Mouse (Mus musculus) CH12.LX (cell line): ENCODE results near the gene Ttc7b. TPM values are rescaled to one million over a fixed set of nuclear protein-coding genes. Genes with fewer than 3 reads are reported as not detected.

Source experiments
- DNase-seq: peaks from one replicate; pipeline ENCODE4 v3.0.0-alpha.2; 2013; ENCODE audit errors: extremely low read depth
- H3K27ac ChIP-seq: 2 replicates; pipeline ENCODE4 v1.5.1; 2012; ENCODE audit warnings: low read depth, mild to moderate bottlenecking, control low read depth, moderate library complexity; ENCODE audit not compliant: insufficient read depth
- H3K27me3 ChIP-seq: replicated peaks from 2 replicates; pipeline ENCODE3; 2012; ENCODE audit warnings: inconsistent platforms
- H3K36me3 ChIP-seq, 2 experiments: replicated peaks in 1 of 2; 2 replicates each; pipeline versions ENCODE3 to v1.6.1; 2012; ENCODE audit warnings: inconsistent platforms in 1 of 2, low read length in 1 of 2, mild to moderate bottlenecking in 1 of 2, mixed read lengths in 1 of 2, moderate library complexity in 1 of 2; ENCODE audit not compliant: control insufficient read depth in 1 of 2, insufficient read depth in 1 of 2
- H3K4me1 ChIP-seq, 2 experiments: 2 replicates each; pipeline ENCODE4 v1.6.1; 2012; ENCODE audit warnings: inconsistent platforms in 1 of 2, moderate library complexity in 1 of 2; ENCODE audit not compliant: insufficient read depth in 2 of 2, control insufficient read depth in 1 of 2
- H3K4me2 ChIP-seq: 2 replicates; pipeline ENCODE4 v1.6.1; 2012; ENCODE audit warnings: low read depth, mild to moderate bottlenecking, control low read depth; ENCODE audit not compliant: poor library complexity, insufficient read depth, severe bottlenecking
- H3K4me3 ChIP-seq, 3 experiments: fragments of 150-350 bp in 1 of 3; sonication (generic) in 1 of 3; replicated peaks in 1 of 3; 2 replicates each; pipeline versions ENCODE3 to v1.5.1; 2011 to 2012; ENCODE audit warnings: low read depth in 2 of 3, low read length in 2 of 3, mild to moderate bottlenecking in 2 of 3, moderate library complexity in 2 of 3, control low read depth in 1 of 3, improper control_type of control experiment in 1 of 3, inconsistent platforms in 1 of 3, mixed read lengths in 1 of 3; ENCODE audit not compliant: poor library complexity in 1 of 3
- H3K79me2 ChIP-seq: replicated peaks from 2 replicates; pipeline ENCODE4 v1.6.1; 2012; ENCODE audit warnings: mild to moderate bottlenecking, moderate library complexity; ENCODE audit not compliant: control insufficient read depth, poor library complexity, insufficient read depth, severe bottlenecking; ENCODE audit errors: extremely low read depth
- H3K9ac ChIP-seq: 2 replicates; pipeline ENCODE4 v1.6.1; 2012; ENCODE audit warnings: low read depth, mild to moderate bottlenecking, control low read depth, moderate library complexity; ENCODE audit not compliant: insufficient read depth
- H3K9me3 ChIP-seq: replicated peaks from 2 replicates; pipeline ENCODE3; 2012; ENCODE audit warnings: low read length, inconsistent platforms, mixed read lengths
- CHD1 ChIP-seq: IDR thresholded peaks from 2 replicates; pipeline ENCODE4 v1.6.1; 2012; ENCODE audit warnings: low read depth, low read length, improper control_type of control experiment, inconsistent platforms
- CHD2 ChIP-seq: IDR thresholded peaks from 2 replicates; pipeline ENCODE4 v1.6.1; 2011; ENCODE audit warnings: low read length, improper control_type of control experiment
- CTCF ChIP-seq, 2 experiments: IDR thresholded peaks in 1 of 2; conservative IDR thresholded peaks in 1 of 2; 2 replicates each; pipeline ENCODE4 v1.5.1; 2011 to 2012; ENCODE audit warnings: low read depth in 2 of 2, low read length in 2 of 2, improper control_type of control experiment in 1 of 2, inconsistent platforms in 1 of 2, mild to moderate bottlenecking in 1 of 2, moderate library complexity in 1 of 2
- ELF1 ChIP-seq: IDR thresholded peaks from 2 replicates; pipeline ENCODE4 v1.6.1; 2014; ENCODE audit warnings: low read depth, mild to moderate bottlenecking, inconsistent platforms, low read length, improper control_type of control experiment
- JUN ChIP-seq: IDR thresholded peaks from 2 replicates; pipeline ENCODE4 v1.6.1; 2011; ENCODE audit warnings: low read depth, mild to moderate bottlenecking, low read length, improper control_type of control experiment, moderate library complexity; ENCODE audit not compliant: insufficient read depth
- JUND ChIP-seq: conservative IDR thresholded peaks from 2 replicates; pipeline ENCODE4 v1.6.1; 2011; ENCODE audit warnings: low read depth, low read length, improper control_type of control experiment
- MAFK ChIP-seq: IDR thresholded peaks from 2 replicates; pipeline ENCODE4 v1.6.1; 2011; ENCODE audit warnings: low read length, improper control_type of control experiment; ENCODE audit not compliant: insufficient replicate concordance
- MEF2A ChIP-seq: IDR thresholded peaks from 2 replicates; pipeline ENCODE4 v1.6.1; 2014; ENCODE audit warnings: low read depth, mild to moderate bottlenecking, inconsistent platforms, low read length, improper control_type of control experiment, borderline replicate concordance
- MXI1 ChIP-seq: IDR thresholded peaks from 2 replicates; pipeline ENCODE4 v1.6.1; 2011; ENCODE audit warnings: mild to moderate bottlenecking, low read depth, low read length, improper control_type of control experiment
- MYC ChIP-seq: IDR thresholded peaks from 2 replicates; pipeline ENCODE4 v1.6.1; 2011; ENCODE audit warnings: low read depth, mild to moderate bottlenecking, improper control_type of control experiment, low read length
- NELFE ChIP-seq: IDR thresholded peaks from 2 replicates; pipeline ENCODE4 v1.6.1; 2011; ENCODE audit warnings: low read depth, low read length, improper control_type of control experiment
- POLR2A ChIP-seq: IDR thresholded peaks from 2 replicates; pipeline ENCODE4 v1.6.1; 2011; ENCODE audit warnings: low read depth, mild to moderate bottlenecking, improper control_type of control experiment, low read length
- POLR2AphosphoS2 ChIP-seq: IDR thresholded peaks from 2 replicates; pipeline ENCODE4 v1.6.1; 2011; ENCODE audit warnings: low read depth, low read length, improper control_type of control experiment
- RAD21 ChIP-seq: IDR thresholded peaks from 2 replicates; pipeline ENCODE4 v1.6.1; 2011; ENCODE audit warnings: low read depth, mild to moderate bottlenecking, low read length, improper control_type of control experiment, moderate library complexity
- SIN3A ChIP-seq: IDR thresholded peaks from 2 replicates; pipeline ENCODE4 v1.6.1; 2012; ENCODE audit warnings: low read length, improper control_type of control experiment, inconsistent platforms
- TBP ChIP-seq: conservative IDR thresholded peaks from 2 replicates; pipeline ENCODE4 v1.6.1; 2011; ENCODE audit warnings: low read depth, low read length, improper control_type of control experiment
- USF1 ChIP-seq: IDR thresholded peaks from 2 replicates; pipeline ENCODE4 v1.6.1; 2014; ENCODE audit warnings: low read depth, mild to moderate bottlenecking, inconsistent platforms, low read length, improper control_type of control experiment
- ZKSCAN1 ChIP-seq: IDR thresholded peaks from 2 replicates; pipeline ENCODE4 v1.6.1; 2012; ENCODE audit warnings: low read depth, inconsistent platforms, low read length, improper control_type of control experiment, borderline replicate concordance
- ZMIZ1 ChIP-seq: IDR thresholded peaks from 2 replicates; pipeline ENCODE4 v1.6.1; 2012; ENCODE audit warnings: low read depth, mild to moderate bottlenecking, inconsistent platforms, low read length, improper control_type of control experiment
- ZNF384 ChIP-seq: IDR thresholded peaks from 2 replicates; pipeline ENCODE4 v1.6.1; 2012; ENCODE audit warnings: low read depth, low read length, improper control_type of control experiment, inconsistent platforms
- dilution Hi-C: fragments of 300-500 bp; cut with MboI; formaldehyde crosslinking; loops from 2 replicates; pipeline ENCODE4 v1.14.3; 2020; ENCODE audit warnings: low sequenced_read_pairs; ENCODE audit not compliant: extremely low pct_unique_long_range_greater_than_20kb, extremely low pct_ligation_motif_present
- in situ Hi-C: fragments of 300-500 bp; cut with MboI; formaldehyde crosslinking; loops from 3 replicates; pipeline ENCODE4 v1.14.3; 2019; ENCODE audit warnings: low sequenced_read_pairs, low pct_ligation_motif_present, low pct_unique_long_range_greater_than_20kb, mixed read lengths
- polyA plus RNA-seq: library from polyadenylated mRNA; unstranded; fragments of >175 nt; gene quantifications from 2 replicates; pipeline ENCODE4 v1.2.1, GENCODE M21; 2012; ENCODE audit warnings: low read depth; ENCODE audit not compliant: insufficient read length
- total RNA-seq, 2 experiments: library from RNA; depleted of rRNA; stranded (reverse); fragments of 300-350 nt in 1 of 2; fragments of >200 nt in 1 of 2; gene quantifications; 2 replicates each; pipeline ENCODE4 v1.2.3; 2012 to 2014

Gene Ttc7b
- total and polyA plus RNA-seq, 3 experiments, result 7.8 to 18.3 (median 12.7) TPM

GRCm38 (mm10) chr12:100315119-100315885 is 205.3 kb downstream of the Ttc7b start:
- peaks cover 23 to 64% of the 10 kb centered on the region in 2 experiments for H3K4me1 ChIP-seq

DNA sequence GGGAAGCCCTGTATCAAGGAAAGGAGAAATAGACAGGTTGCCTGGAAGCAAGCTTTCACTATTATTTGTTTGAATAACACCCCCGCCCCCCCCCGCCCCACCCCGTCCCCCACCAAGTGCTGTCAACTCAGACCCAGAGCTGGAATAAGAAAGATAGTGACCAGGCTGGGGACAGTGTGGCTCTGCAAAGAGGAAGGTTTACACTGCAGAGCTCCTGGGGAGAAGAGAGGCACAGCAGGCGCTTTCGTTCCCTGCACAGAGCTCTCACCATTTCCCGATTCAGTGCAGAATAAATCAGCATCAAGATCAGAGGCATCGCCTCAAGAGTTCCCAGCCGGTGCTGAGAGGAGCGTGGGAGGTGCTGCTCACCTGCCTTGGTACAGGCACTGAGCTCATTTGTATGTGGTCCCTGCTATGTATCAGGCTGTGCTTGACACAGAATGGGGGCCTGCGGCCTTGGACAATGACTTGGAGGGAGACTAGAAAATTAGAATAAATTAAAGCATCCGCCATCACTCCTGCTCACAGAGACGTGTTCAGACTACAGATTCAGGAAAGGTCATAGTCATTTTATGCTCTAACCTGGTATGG is 206.7 kb downstream of the Ttc7b start:
- in situ Hi-C loops, result no loop called here
- TF ChIP-seq SIN3A (no peak), ZKSCAN1 (no peak), MXI1 (no peak), MAFK (no peak), ZNF384 (no peak), ZMIZ1 (no peak), ELF1 (no peak), MYC (no peak), POLR2AphosphoS2 (no peak), TBP (no peak), JUN (no peak), JUND (no peak), USF1 (no peak), CHD1 (no peak), CTCF (conservative IDR thresholded peaks at IDR 0.05 in 1 of 2, IDR thresholded peaks at IDR 0.05 in 1 of 2; ENCODE audit: low read depth in 2 of 2, low read length in 2 of 2) (no peak), MEF2A (no peak), POLR2A (no peak), NELFE (no peak)
- TF ChIP-seq, all 38 proteins: peak for 0
- peaks cover 16 to 54% of the 10 kb centered on the region in 2 experiments for H3K4me1 ChIP-seq
- H3K79me2 ChIP-seq, result no peaks in the 10 kb centered on the region
- peaks cover 0 to 39% of the 10 kb centered on the region in 2 experiments for H3K36me3 ChIP-seq
- no peak overlapping the region for H3K27ac ChIP-seq
- no peak overlapping the region for H3K4me3 ChIP-seq
- dilution Hi-C loops, result no loop called here
- H3K9ac ChIP-seq, result no peak overlapping the region
- no peak for DNase-seq
- H3K4me2 ChIP-seq, result no peak overlapping the region
- no peaks in the 10 kb centered on the region for H3K27me3 ChIP-seq
- no peaks in the 10 kb centered on the region for H3K9me3 ChIP-seq

More at GRCm38 (mm10) chr12:100315119-100315885, 205.3 kb downstream of the Ttc7b start:
- TF ChIP-seq RAD21, result no peak
- no peak for TF ChIP-seq MYC
- no peak for TF ChIP-seq MEF2A
- no peak for TF ChIP-seq NELFE
- no peak for TF ChIP-seq CHD2
- no peak for TF ChIP-seq CTCF (conservative IDR thresholded peaks at IDR 0.05 in 1 of 2, IDR thresholded peaks at IDR 0.05 in 1 of 2; ENCODE audit: low read depth in 2 of 2, low read length in 2 of 2)
- Histone ChIP-seq H3K4me2 (no peak overlapping the region), H3K9me3 (no peaks in the 10 kb centered on the region), H3K27ac (no peak overlapping the region), H3K9ac (no peak overlapping the region), H3K79me2 (no peaks in the 10 kb centered on the region), H3K36me3 (peaks cover 0 to 36% of the 10 kb centered on the region in 2 experiments), H3K4me3 (no peak overlapping the region), H3K27me3 (no peaks in the 10 kb centered on the region)
- DNase-seq, result no peak
- dilution Hi-C loops (no loop called here), in situ Hi-C loops (no loop called here)
